Mouse (Mus musculus) hindbrain, embryonic 14.5 days (tissue): ENCODE results near the gene Btn2a2. TPM values are rescaled to one million over a fixed set of nuclear protein-coding genes. Genes with fewer than 3 reads are reported as not detected.

Experiments
- microRNA-seq: library from miRNA; unstranded; fragments of <30 nt; microRNA quantifications from one replicate; pipeline ENCODE4, GENCODE M21; 2016
- polyA plus RNA-seq: library from polyadenylated mRNA; unstranded; fragments of >200 nt; fragmentation: Nextera tagmentation; extraction: Ambion mirVana; gene quantifications from 2 replicates; pipeline ENCODE4 v1.2.1, GENCODE M21; 2014

Gene Btn2a2
- polyA plus RNA-seq, 1 experiment from 2014 or later: 0.21 TPM

Small RNAs within 50 kb of the gene (microRNA-seq; reads per million reads assigned to microRNA genes)
- not detected for gene Gm44297
- not detected for gene n-TStga1

Other genes with a start within 250 kb of the Btn2a2 start
- not detected in 2 replicates for gene Vmn1r223, start 241.7 kb downstream of the Btn2a2 start, polyA plus RNA-seq
- 48.8 and 52.0 TPM in 2 replicates for gene Zfp322a, start 119.6 kb downstream of the Btn2a2 start, polyA plus RNA-seq
- 8.5 and 8.9 TPM in 2 replicates for gene Abt1, start 65.0 kb downstream of the Btn2a2 start, polyA plus RNA-seq
- gene Btn1a1, start 23.0 kb downstream of the Btn2a2 start, polyA plus RNA-seq: 0.05 TPM in 1 of 2 replicates, not detected in the other
- 3.2 and 3.3 TPM in 2 replicates for gene Hist1h4h, start 42.2 kb upstream of the Btn2a2 start, polyA plus RNA-seq
- gene Hist1h2af, start 45.0 kb upstream of the Btn2a2 start, polyA plus RNA-seq: 0.81 and 3.3 TPM in 2 replicates
- 1.2 TPM in 1 of 2 replicates, not detected in the other for gene Hist1h3g, start 46.6 kb upstream of the Btn2a2 start, polyA plus RNA-seq
- 0.22 TPM in 1 of 2 replicates, not detected in the other for gene Hist1h2bh, start 54.5 kb upstream of the Btn2a2 start, polyA plus RNA-seq
- 0.28 and 0.29 TPM in 2 replicates for gene Hist1h3f, start 55.2 kb upstream of the Btn2a2 start, polyA plus RNA-seq
- not detected in 2 replicates for gene Hist1h4f, start 62.8 kb upstream of the Btn2a2 start, polyA plus RNA-seq
- 0.12 and 0.17 TPM in 2 replicates for gene Hist1h1d, start 64.4 kb upstream of the Btn2a2 start, polyA plus RNA-seq
- gene Hist1h3e, start 73.5 kb upstream of the Btn2a2 start, polyA plus RNA-seq: 1.5 and 3.1 TPM in 2 replicates
- gene Hist1h2ae, start 82.4 kb upstream of the Btn2a2 start, polyA plus RNA-seq: 21.8 and 22.5 TPM in 2 replicates
- 0.94 and 2.3 TPM in 2 replicates for gene Hist1h2bg, start 82.5 kb upstream of the Btn2a2 start, polyA plus RNA-seq
- 0.91 and 1.8 TPM in 2 replicates for gene Hist1h2bf, start 85.3 kb upstream of the Btn2a2 start, polyA plus RNA-seq
- gene Hist1h2ad, start 85.5 kb upstream of the Btn2a2 start, polyA plus RNA-seq: 0.77 TPM in 1 of 2 replicates, not detected in the other
- gene Hist1h3d, start 86.9 kb upstream of the Btn2a2 start, polyA plus RNA-seq: 1.4 and 2.2 TPM in 2 replicates
- gene Hist1h4d, start 92.7 kb upstream of the Btn2a2 start, polyA plus RNA-seq: 29.1 and 37.2 TPM in 2 replicates
- 0.52 and 1.0 TPM in 2 replicates for gene Hist1h2be, start 132.3 kb upstream of the Btn2a2 start, polyA plus RNA-seq
- 4.4 and 5.3 TPM in 2 replicates for gene Hist1h1e, start 133.7 kb upstream of the Btn2a2 start, polyA plus RNA-seq
- gene Hist1h2ac, start 195.1 kb upstream of the Btn2a2 start, polyA plus RNA-seq: 0.26 and 0.27 TPM in 2 replicates
- gene Hist1h2bc, start 195.3 kb upstream of the Btn2a2 start, polyA plus RNA-seq: 14.5 and 15.1 TPM in 2 replicates
- gene Hist1h1t, start 207.0 kb upstream of the Btn2a2 start, polyA plus RNA-seq: not detected in 2 replicates
- gene Hist1h4c, start 209.6 kb upstream of the Btn2a2 start, polyA plus RNA-seq: 3.0 and 3.5 TPM in 2 replicates
- gene Hfe, start 222.0 kb upstream of the Btn2a2 start, polyA plus RNA-seq: 4.8 and 7.0 TPM in 2 replicates
- gene Hist1h1c, start 250.0 kb upstream of the Btn2a2 start, polyA plus RNA-seq: 7.2 and 8.3 TPM in 2 replicates